Mouse (Mus musculus): ENCODE data around the gene Pgls. TPM values are rescaled to one million over a fixed set of nuclear protein-coding genes. Genes with fewer than 3 reads are reported as not detected.
A peak's percentile ranks its signal among the peaks of the same experiment; 100 is the strongest.

Pgls gene
- 174 and 266 TPM in 2 replicates for polyA plus RNA-seq (2012; rRNA removed)

- TF ChIP-seq POLR2A (IDR thresholded peaks at IDR 0.05; ENCODE audit: low read depth, low read length), result peak; percentile 86
- no peak for TF ChIP-seq CTCF (IDR thresholded peaks at IDR 0.05; ENCODE audit: extremely low read depth, insufficient read length, insufficient replicate concordance, low read depth, low read length)
- Histone ChIP-seq H3K27ac (ENCODE audit: insufficient read depth, low read depth, low read length) (peak within 1 kb of the TSS; percentile 94), H3K4me1 (ENCODE audit: control insufficient read depth, insufficient read depth, insufficient read length, low read length) (peaks cover 15% of the 10 kb centered on the region), H3K36me3 (ENCODE audit: control insufficient read depth, insufficient read depth, low read length) (no peaks in the 10 kb centered on the region), H3K4me3 (ENCODE audit: low read depth, low read length) (peak within 1 kb of the TSS; percentile 80), H3K27me3 (ENCODE audit: control insufficient read depth, insufficient read depth, low read length) (no peaks in the 10 kb centered on the region; the same call in 1 of the 2 replicates)
- under 1% methylated on average over 71 of the region's 71 CpGs for WGBS
Measured at GRCm38 (mm10) chr8:71591471-71592373, at the start of gene Pgls. Gene Pgls (plus strand): TSS chr8:71592176.

- H3K4me1 ChIP-seq (ENCODE audit: control insufficient read depth, insufficient read depth, insufficient read length, low read length), result peaks cover 9% of the 10 kb centered on the region
- no peaks in the 10 kb centered on the region for H3K27me3 ChIP-seq (ENCODE audit: control insufficient read depth, insufficient read depth, low read length)
- TF ChIP-seq POLR2A (IDR thresholded peaks at IDR 0.05; ENCODE audit: low read depth, low read length) (peak; percentile 65; the same call in 1 of the 2 replicates), CTCF (IDR thresholded peaks at IDR 0.05; ENCODE audit: extremely low read depth, insufficient read length, insufficient replicate concordance, low read depth, low read length) (no peak)
- peak within 1 kb of the TSS; percentile 76 for H3K27ac ChIP-seq (ENCODE audit: insufficient read depth, low read depth, low read length)
- under 1% methylated on average over 55 of the region's 55 CpGs for WGBS
- H3K4me3 ChIP-seq (ENCODE audit: low read depth, low read length), result peak within 1 kb of the TSS; percentile 82
- H3K36me3 ChIP-seq (ENCODE audit: control insufficient read depth, insufficient read depth, low read length), result peaks cover 23% of the 10 kb centered on the region
Measured at GRCm38 (mm10) chr8:71542632-71543343, 49.2 kb upstream of the Pgls start, which contains the start of gene Mvb12a. Gene Mvb12a (plus strand): TSS chr8:71542922.

- peak overlapping the region; percentile 82 for H3K4me3 ChIP-seq (ENCODE audit: low read depth, low read length)
Measured at GRCm38 (mm10) chr8:71543755-71544154, 48.2 kb upstream of the Pgls start.

GRCm38 (mm10) chr8:71545053-71545452, 46.9 kb upstream of the Pgls start:
- 94% methylated on average over 11 of the region's 11 CpGs for WGBS
- Histone ChIP-seq H3K4me3 (ENCODE audit: low read depth, low read length) (no peak overlapping the region), H3K4me1 (ENCODE audit: control insufficient read depth, insufficient read depth, insufficient read length, low read length) (peaks cover 9% of the 10 kb centered on the region)

More at GRCm38 (mm10) chr8:71543755-71544154, 48.2 kb upstream of the Pgls start:
- peaks cover 9% of the 10 kb centered on the region for H3K4me1 ChIP-seq (ENCODE audit: control insufficient read depth, insufficient read depth, insufficient read length, low read length)
- peaks cover 31% of the 10 kb centered on the region for H3K36me3 ChIP-seq (ENCODE audit: control insufficient read depth, insufficient read depth, low read length)
- TF ChIP-seq CTCF (IDR thresholded peaks at IDR 0.05; ENCODE audit: extremely low read depth, insufficient read length, insufficient replicate concordance, low read depth, low read length) (no peak), POLR2A (IDR thresholded peaks at IDR 0.05; ENCODE audit: low read depth, low read length) (no peak)
- 81% methylated on average over 9 of the region's 9 CpGs for WGBS
- H3K27me3 ChIP-seq (ENCODE audit: control insufficient read depth, insufficient read depth, low read length), result no peaks in the 10 kb centered on the region
- H3K27ac ChIP-seq (ENCODE audit: insufficient read depth, low read depth, low read length), result no peak overlapping the region

GRCm38 (mm10) chr8:71547590-71547989, 44.4 kb upstream of the Pgls start:
- no peak for TF ChIP-seq POLR2A (IDR thresholded peaks at IDR 0.05; ENCODE audit: low read depth, low read length)
- TF ChIP-seq CTCF (IDR thresholded peaks at IDR 0.05; ENCODE audit: extremely low read depth, insufficient read length, insufficient replicate concordance, low read depth, low read length), result no peak
- H3K4me3 ChIP-seq (ENCODE audit: low read depth, low read length), result no peak overlapping the region
- H3K27ac ChIP-seq (ENCODE audit: insufficient read depth, low read depth, low read length), result no peak overlapping the region
- peaks cover 32% of the 10 kb centered on the region for H3K36me3 ChIP-seq (ENCODE audit: control insufficient read depth, insufficient read depth, low read length)
- H3K4me1 ChIP-seq (ENCODE audit: control insufficient read depth, insufficient read depth, insufficient read length, low read length), result peaks cover 9% of the 10 kb centered on the region
- H3K27me3 ChIP-seq (ENCODE audit: control insufficient read depth, insufficient read depth, low read length), result no peaks in the 10 kb centered on the region
- WGBS, result 88% methylated on average over 7 of the region's 7 CpGs

More at GRCm38 (mm10) chr8:71545053-71545452, 46.9 kb upstream of the Pgls start:
- Histone ChIP-seq H3K27me3 (ENCODE audit: control insufficient read depth, insufficient read depth, low read length) (no peaks in the 10 kb centered on the region), H3K36me3 (ENCODE audit: control insufficient read depth, insufficient read depth, low read length) (peaks cover 32% of the 10 kb centered on the region), H3K27ac (ENCODE audit: insufficient read depth, low read depth, low read length) (no peak overlapping the region)
- TF ChIP-seq CTCF (IDR thresholded peaks at IDR 0.05; ENCODE audit: extremely low read depth, insufficient read length, insufficient replicate concordance, low read depth, low read length) (no peak), POLR2A (IDR thresholded peaks at IDR 0.05; ENCODE audit: low read depth, low read length) (no peak)

GRCm38 (mm10) chr8:71550754-71551153, 41.2 kb upstream of the Pgls start:
- Histone ChIP-seq H3K27me3 (ENCODE audit: control insufficient read depth, insufficient read depth, low read length) (no peaks in the 10 kb centered on the region), H3K4me3 (ENCODE audit: low read depth, low read length) (no peak overlapping the region), H3K36me3 (ENCODE audit: control insufficient read depth, insufficient read depth, low read length) (peaks cover 26% of the 10 kb centered on the region), H3K27ac (ENCODE audit: insufficient read depth, low read depth, low read length) (no peak overlapping the region), H3K4me1 (ENCODE audit: control insufficient read depth, insufficient read depth, insufficient read length, low read length) (no peaks in the 10 kb centered on the region)
- TF ChIP-seq CTCF (IDR thresholded peaks at IDR 0.05; ENCODE audit: extremely low read depth, insufficient read length, insufficient replicate concordance, low read depth, low read length) (no peak), POLR2A (IDR thresholded peaks at IDR 0.05; ENCODE audit: low read depth, low read length) (no peak)
- 74% methylated on average over 7 of the region's 7 CpGs for WGBS
